Mouse (Mus musculus): ENCODE results near the gene Pidd1. TPM values are rescaled to one million over a fixed set of nuclear protein-coding genes. Genes with fewer than 3 reads are reported as not detected.

The Pidd1 gene
- total RNA-seq, 2 experiments from 2014 or later, result 5.5 to 6.6 TPM

Other genes with a start within 250 kb of the Pidd1 start
- gene Lrrc56, start 249.9 kb downstream of the Pidd1 start, total RNA-seq (2021), result 1 to 10 TPM; 6.2 to 7.4 TPM
- under 1 TPM in 1 of 2 experiments, not detected in 1; 0.18 TPM for gene Lmntd2, start 229.9 kb downstream of the Pidd1 start, total RNA-seq (2021)
- 1 to 10 TPM; 3.8 to 4.7 TPM for gene Rassf7, start 228.2 kb downstream of the Pidd1 start, total RNA-seq (2021)
- 10 to 100 TPM; 81.2 to 89.1 TPM for gene Phrf1, start 215.2 kb downstream of the Pidd1 start, total RNA-seq (2021)
- gene Irf7, start 177.5 kb downstream of the Pidd1 start, total RNA-seq (2021), result 1 to 10 TPM in 1 of 2 experiments, under 1 TPM in 1; 0.28 to 1.1 TPM
- not detected for gene Cdhr5, start 167.2 kb downstream of the Pidd1 start, total RNA-seq (2021)
- gene Sct, start 164.9 kb downstream of the Pidd1 start, total RNA-seq (2021), result under 1 TPM; 0.62 to 0.86 TPM
- gene Drd4, start 152.0 kb downstream of the Pidd1 start, total RNA-seq (2021), result under 1 TPM; 0.48 to 0.54 TPM
- 100 to 1,000 TPM; 246 to 267 TPM for gene Deaf1, start 116.3 kb downstream of the Pidd1 start, total RNA-seq (2021)
- 10 to 100 TPM; 21.1 to 21.9 TPM for gene Tmem80, start 116.3 kb downstream of the Pidd1 start, total RNA-seq (2021)
- gene Eps8l2, start 105.1 kb downstream of the Pidd1 start, total RNA-seq (2021), result under 1 TPM; 0.86 to 0.97 TPM
- 100 to 1,000 TPM; 146 to 152 TPM for gene Taldo1, start 51.8 kb downstream of the Pidd1 start, total RNA-seq (2021)
- 10 to 100 TPM; 43.1 to 44.6 TPM for gene Gatd1, start 29.9 kb downstream of the Pidd1 start, total RNA-seq (2021)
- 100 to 1,000 TPM; 111 to 122 TPM for gene Cend1, start 14.5 kb downstream of the Pidd1 start, total RNA-seq (2021)
- gene Slc25a22, start 6.1 kb downstream of the Pidd1 start, total RNA-seq (2021), result 100 to 1,000 TPM; 196 to 217 TPM
- 100 to 1,000 TPM; 894 to 998 TPM for gene Rplp2, start 3.3 kb upstream of the Pidd1 start, total RNA-seq (2021)
- gene Pnpla2, start 11.2 kb upstream of the Pidd1 start, total RNA-seq (2021), result 10 to 100 TPM; 13.9 to 16.0 TPM
- 1 to 10 TPM; 4.4 to 4.9 TPM for gene Cracr2b, start 17.1 kb upstream of the Pidd1 start, total RNA-seq (2021)
- gene Cd151, start 23.4 kb upstream of the Pidd1 start, total RNA-seq (2021), result 10 to 100 TPM; 46.7 to 50.6 TPM
- 10 to 100 TPM; 38.5 to 40.1 TPM for gene Polr2l, start 31.1 kb upstream of the Pidd1 start, total RNA-seq (2021)
- gene Tspan4, start 31.2 kb upstream of the Pidd1 start, total RNA-seq (2021), result 10 to 100 TPM; 33.5 to 35.9 TPM
- 10 to 100 TPM; 48.7 to 55.4 TPM for gene Chid1, start 95.8 kb upstream of the Pidd1 start, total RNA-seq (2021)
- gene Ap2a2, start 118.1 kb upstream of the Pidd1 start, total RNA-seq (2021), result 100 to 1,000 TPM; 216 to 228 TPM
- gene Muc6, start 211.3 kb upstream of the Pidd1 start, total RNA-seq (2021), result not detected
- 1 to 10 TPM in 1 of 2 experiments, under 1 TPM in 1; 0.68 to 1.4 TPM for gene Muc2, start 246.3 kb upstream of the Pidd1 start, total RNA-seq (2021)

All from left cerebral cortex, postnatal 4 days (tissue).